ENCODE assay signal across 23 mouse cellular contexts in the genomic region with DNA sequence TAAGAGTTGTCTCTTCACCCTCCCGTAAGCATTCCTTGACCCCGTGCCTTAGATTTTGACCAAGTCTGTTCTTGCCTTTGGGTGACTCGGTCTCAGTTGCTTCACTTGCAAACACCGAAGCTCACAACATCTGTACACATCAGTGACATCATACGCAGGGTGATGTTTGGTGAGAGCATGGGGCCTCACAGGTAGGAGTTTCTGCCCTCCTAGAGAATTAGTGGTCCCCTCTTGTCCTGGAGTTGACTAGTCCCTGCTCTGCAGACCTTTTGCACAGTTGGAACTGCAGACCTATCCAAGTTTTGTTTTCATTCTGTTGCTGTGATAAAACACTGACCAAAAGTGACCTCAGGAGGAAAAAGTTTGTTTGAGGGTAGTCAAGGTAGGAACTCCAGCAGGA. TPM values are rescaled to one million over a fixed set of nuclear protein-coding genes. Genes with fewer than 3 reads are reported as not detected.
"Had no signal": no experiment of that assay in that cellular context is flagged by ENCODE, and none has a peak within 500 bp of the region (broad histone marks: within the 10 kb centered on the region; RNA-seq: fewer than 3 reads in every experiment).

No protein-coding gene starts in this region.

- H3K9ac ChIP-seq: kidney, embryonic 15.5 days; limb, embryonic 13.5 days; lung, embryonic 15.5 days; midbrain, embryonic 13.5 days; stomach, embryonic 15.5 days had no signal

- H3K4me3 ChIP-seq: kidney, embryonic 15.5 days; limb, embryonic 10.5 days; limb, embryonic 13.5 days; lung, embryonic 15.5 days; megakaryocyte, embryonic 14.5 days; midbrain, embryonic 13.5 days; stomach, embryonic 15.5 days had no signal

- DNase-seq: kidney, adult 2 months; kidney, postnatal 10 days; kidney, postnatal 36 days; lung, adult 18-20 months; lung, postnatal 10 days; lung, postnatal 36 days; thymus, postnatal 25 days had no signal

- H3K27me3 ChIP-seq: kidney, embryonic 15.5 days; limb, embryonic 13.5 days; lung, embryonic 15.5 days; midbrain, embryonic 13.5 days; stomach, embryonic 15.5 days had no signal

- H3K36me3 ChIP-seq: kidney, embryonic 15.5 days; limb, embryonic 10.5 days; limb, embryonic 13.5 days; lung, embryonic 15.5 days; midbrain, embryonic 10.5 days; midbrain, embryonic 13.5 days; stomach, embryonic 15.5 days had no signal

- ATAC-seq: intestine, postnatal 0 days; midbrain, embryonic 13.5 days had no signal

- H3K27ac ChIP-seq: kidney, embryonic 15.5 days; limb, embryonic 13.5 days; lung, embryonic 15.5 days; midbrain, embryonic 13.5 days; stomach, embryonic 15.5 days had no signal

- H3K9me3 ChIP-seq: kidney, embryonic 15.5 days; limb, embryonic 10.5 days; limb, embryonic 13.5 days; lung, embryonic 15.5 days; megakaryocyte, embryonic 14.5 days; midbrain, embryonic 10.5 days; midbrain, embryonic 13.5 days; stomach, embryonic 15.5 days had no signal

- H3K4me1 ChIP-seq: kidney, embryonic 15.5 days; limb, embryonic 13.5 days; lung, embryonic 15.5 days; stomach, embryonic 15.5 days had no signal

- H3K4me2 ChIP-seq: kidney, embryonic 15.5 days; limb, embryonic 13.5 days; lung, embryonic 15.5 days; midbrain, embryonic 13.5 days; stomach, embryonic 15.5 days had no signal

RNA-seq across cellular contexts. Expression of a gene that starts 1.3 kb away (rescaled TPM):
- polyA plus RNA-seq: intestine, postnatal 0 days; lung, embryonic 15.5 days; thymus, postnatal 0 days had no signal

RNA-seq across cellular contexts. Expression of a gene that starts 28.0 kb away (rescaled TPM):
- total RNA-seq: layer of hippocampus, postnatal 25 days; left cerebral cortex, adult 18-20 months; left cerebral cortex, postnatal 25 days; midbrain, postnatal 0 days had no signal
- polyA plus RNA-seq: kidney, adult 2 months; kidney, embryonic 15.5 days; limb, embryonic 10.5 days; limb, embryonic 13.5 days; lung, embryonic 15.5 days; midbrain, embryonic 10.5 days; midbrain, embryonic 13.5 days; neural tube, embryonic 11.5 days; neural tube, embryonic 14.5 days; thymus, postnatal 0 days had no signal
